Mouse (Mus musculus) liver, adult (tissue): Measurements from ENCODE around the gene Aldh3a1.

Experiments used
- GATA4 ChIP-seq: IDR thresholded peaks from 2 replicates; pipeline ENCODE4 v1.6.1; 2014; ENCODE audit warnings: mild to moderate bottlenecking, low read length; ENCODE audit not compliant: insufficient replicate concordance

Aldh3a1 gene

DNA sequence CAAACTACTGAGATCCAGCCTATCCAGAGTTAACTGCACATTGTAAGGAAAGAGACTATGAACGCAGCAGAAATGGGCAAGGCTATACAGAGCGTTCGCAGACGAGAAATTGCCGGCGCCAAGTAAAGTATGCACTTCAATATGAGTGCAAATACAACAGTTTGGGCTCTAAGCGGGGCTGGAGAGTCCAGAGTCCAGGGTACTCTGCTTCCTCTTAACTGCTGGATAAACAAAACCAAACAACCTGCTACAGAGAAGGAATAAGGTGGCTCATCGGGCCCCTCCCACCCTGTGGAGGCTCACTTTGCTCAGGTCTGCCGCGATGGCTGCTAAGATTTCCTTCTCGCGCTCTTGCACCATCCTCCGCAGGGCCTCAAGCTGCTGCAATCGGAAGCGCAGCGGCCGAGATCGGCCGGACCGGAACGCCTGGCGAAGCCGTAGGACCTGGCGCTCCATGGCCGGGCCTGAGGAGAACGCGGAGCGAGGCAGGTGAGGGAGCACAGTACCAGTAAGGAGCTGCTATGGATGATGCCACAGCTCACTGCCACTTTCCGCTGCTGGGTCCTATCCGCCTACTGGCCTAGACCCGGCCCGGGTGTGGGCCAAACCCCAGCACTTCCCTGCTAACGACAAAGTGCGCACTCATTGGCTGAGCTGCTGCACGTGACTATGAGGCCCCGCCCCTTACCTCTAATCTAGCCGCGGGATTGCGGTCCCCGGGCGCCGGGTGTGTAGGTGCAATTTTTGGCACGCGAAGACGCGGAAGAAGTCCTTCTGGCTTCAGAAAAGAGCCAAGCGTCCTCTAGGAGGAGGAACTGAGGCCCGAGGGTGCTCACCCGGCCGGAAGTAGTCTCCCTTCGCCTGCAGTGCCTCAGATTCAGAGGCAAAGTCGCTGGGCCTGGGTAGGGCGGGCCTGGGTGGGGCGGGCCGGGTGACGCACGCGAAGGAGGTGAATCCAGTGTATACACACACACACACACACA, 59.5 kb downstream of the Aldh3a1 start, which contains the start of gene Aldh3a2:
Gene Aldh3a2 (minus strand): TSS at position 914 of the 983 bp plus-strand sequence.
- peak; percentile 92; the same call in 1 of the 2 replicates for TF ChIP-seq GATA4
